Mouse (Mus musculus) liver, embryonic 18 days (tissue): ENCODE results near the gene Marcksl1. TPM values are rescaled to one million over a fixed set of nuclear protein-coding genes. Genes with fewer than 3 reads are reported as not detected.

Source experiments
- polyA plus RNA-seq: library from polyadenylated mRNA; depleted of rRNA; stranded (reverse); fragments of >200 nt; gene quantifications from 2 replicates; pipeline ENCODE4 v1.2.3, GENCODE M21; 2012; rRNA removed

Marcksl1 gene
- polyA plus RNA-seq: 36.7 and 37.6 TPM in 2 replicates

GRCm38 (mm10) chr4:129513086-129513767 is at the start of gene Marcksl1:
Gene Marcksl1 (plus strand): TSS chr4:129513581.

GRCm38 (mm10) chr4:129490972-129491880 is 22.2 kb upstream of the Marcksl1 start, which contains the start of the genes Tssk3 and Fam229a:
Gene Tssk3 (minus strand): TSS chr4:129491022.
Gene Fam229a (plus strand): TSS chr4:129491190.

GRCm38 (mm10) chr4:129542592-129543141 is 29.3 kb downstream of the Marcksl1 start, which contains the start of gene Hdac1:
Gene Hdac1 (minus strand): TSS chr4:129542713.

Other genes starting within 250 kb of the Marcksl1 start
- 0.02 and 0.03 TPM in 2 replicates for gene Sync, start 226.0 kb upstream of the Marcksl1 start, polyA plus RNA-seq
- 41.9 and 43.1 TPM in 2 replicates for gene Rbbp4, start 178.2 kb upstream of the Marcksl1 start, polyA plus RNA-seq
- 32.4 and 33.6 TPM in 2 replicates for gene Zbtb8os, start 177.9 kb upstream of the Marcksl1 start, polyA plus RNA-seq
- gene Zbtb8a, start 135.5 kb upstream of the Marcksl1 start, polyA plus RNA-seq: 2.6 TPM in 2 replicates
- 1.6 and 1.8 TPM in 2 replicates for gene Zbtb8b, start 72.7 kb upstream of the Marcksl1 start, polyA plus RNA-seq
- gene Bsdc1, start 52.0 kb upstream of the Marcksl1 start, polyA plus RNA-seq: 28.2 and 28.8 TPM in 2 replicates
- gene Tssk3, start 22.6 kb upstream of the Marcksl1 start, polyA plus RNA-seq: not detected in 2 replicates
- gene Fam229a, start 22.4 kb upstream of the Marcksl1 start, polyA plus RNA-seq: 0.38 and 0.53 TPM in 2 replicates
- gene Hdac1, start 29.1 kb downstream of the Marcksl1 start, polyA plus RNA-seq: 54.0 and 56.1 TPM in 2 replicates
- gene Lck, start 60.1 kb downstream of the Marcksl1 start, polyA plus RNA-seq: 3.4 and 3.7 TPM in 2 replicates
- gene Fam167b, start 65.0 kb downstream of the Marcksl1 start, polyA plus RNA-seq: 14.7 and 17.7 TPM in 2 replicates
- gene Eif3i, start 87.1 kb downstream of the Marcksl1 start, polyA plus RNA-seq: 168 and 178 TPM in 2 replicates
- 61.2 and 61.3 TPM in 2 replicates for gene Tmem234, start 87.1 kb downstream of the Marcksl1 start, polyA plus RNA-seq
- 0.60 and 0.62 TPM in 2 replicates for gene Dcdc2b, start 100.7 kb downstream of the Marcksl1 start, polyA plus RNA-seq
- gene Iqcc, start 105.5 kb downstream of the Marcksl1 start, polyA plus RNA-seq: 5.4 and 6.6 TPM in 2 replicates
- gene Ccdc28b, start 110.4 kb downstream of the Marcksl1 start, polyA plus RNA-seq: 13.5 and 15.0 TPM in 2 replicates
- gene Txlna, start 127.5 kb downstream of the Marcksl1 start, polyA plus RNA-seq: 12.8 and 13.9 TPM in 2 replicates
- gene Kpna6, start 159.2 kb downstream of the Marcksl1 start, polyA plus RNA-seq: 8.6 and 9.1 TPM in 2 replicates
- gene Tmem39b, start 183.3 kb downstream of the Marcksl1 start, polyA plus RNA-seq: 7.4 and 7.7 TPM in 2 replicates
- 8.8 and 9.2 TPM in 2 replicates for gene Khdrbs1, start 228.7 kb downstream of the Marcksl1 start, polyA plus RNA-seq